Mouse (Mus musculus) T-helper 1 cell (primary cell): ENCODE measurements at regions not wholly inside any gene's neighbourhood (a gene's known extent, or its start where the extent isn't known, plus 50 kb on each side); places are given as distances from the start of the nearest gene placed in this dataset.

Experiments used
- in situ Hi-C: fragments of 300-600 bp; cut with MboI, MseI; formaldehyde crosslinking; loops from one replicate; pipeline ENCODE4 v1.15.1; 2025; ENCODE audit warnings: high pct_unique_total_duplicates

GRCm38 (mm10) chr19:59717813-59718483, 225.5 kb downstream of the Rab11fip2 start:
- in situ Hi-C loops, result no loop called here

- in situ Hi-C loops, result loop anchor here (10.0 kb wide), 1 partner anchor 396 kb away; no protein-coding TSS in a partner anchor
Measured at GRCm38 (mm10) chr19:59738541-59738940, 204.9 kb downstream of the Rab11fip2 start.

GRCm38 (mm10) chr19:59742946-59743345, 200.5 kb downstream of the Rab11fip2 start:
- in situ Hi-C loops, result no loop called here

- in situ Hi-C loops, result no loop called here
Measured at GRCm38 (mm10) chr19:59761218-59761617, 182.2 kb downstream of the Rab11fip2 start.

DNA sequence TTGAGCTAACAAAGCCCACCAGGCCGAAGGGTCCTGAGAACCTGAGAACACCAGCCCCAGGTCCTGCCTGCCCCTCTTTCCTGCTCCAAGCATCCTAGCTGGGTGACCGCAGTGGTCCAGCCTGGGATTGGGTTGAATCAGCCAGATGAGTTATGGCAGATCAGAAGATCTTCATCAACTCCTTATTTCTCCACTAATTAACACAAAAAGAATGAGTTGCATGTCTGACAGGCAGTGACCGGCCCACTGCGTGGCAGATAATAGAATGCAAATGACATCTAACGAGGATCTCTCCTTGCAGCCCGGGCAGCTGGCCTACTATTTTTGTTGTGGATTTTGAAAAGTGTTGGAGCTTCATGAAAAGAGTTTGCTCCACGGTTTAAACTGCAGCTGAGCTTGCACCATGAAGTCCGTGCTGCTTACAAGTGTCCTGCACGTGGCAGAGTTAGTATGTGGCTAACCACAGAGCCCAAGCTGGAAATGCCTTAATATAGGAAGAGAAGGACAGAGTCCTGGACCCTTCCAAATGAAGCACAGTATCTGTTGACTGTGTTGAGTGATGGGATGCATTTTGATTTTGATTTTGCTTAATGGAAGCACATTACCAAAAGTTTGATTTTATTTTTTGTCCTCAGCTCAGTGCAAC, 158.9 kb downstream of the Rab11fip2 start:
- in situ Hi-C loops, result no loop called here

- in situ Hi-C loops, result no loop called here
Measured at GRCm38 (mm10) chr19:59831304-59831703, 112.2 kb downstream of the Rab11fip2 start.

- in situ Hi-C loops, result no loop called here
Measured at GRCm38 (mm10) chr19:59837138-59837537, 106.3 kb downstream of the Rab11fip2 start.

- in situ Hi-C loops, result no loop called here
Measured at GRCm38 (mm10) chr19:59837628-59838027, 105.8 kb downstream of the Rab11fip2 start.

DNA sequence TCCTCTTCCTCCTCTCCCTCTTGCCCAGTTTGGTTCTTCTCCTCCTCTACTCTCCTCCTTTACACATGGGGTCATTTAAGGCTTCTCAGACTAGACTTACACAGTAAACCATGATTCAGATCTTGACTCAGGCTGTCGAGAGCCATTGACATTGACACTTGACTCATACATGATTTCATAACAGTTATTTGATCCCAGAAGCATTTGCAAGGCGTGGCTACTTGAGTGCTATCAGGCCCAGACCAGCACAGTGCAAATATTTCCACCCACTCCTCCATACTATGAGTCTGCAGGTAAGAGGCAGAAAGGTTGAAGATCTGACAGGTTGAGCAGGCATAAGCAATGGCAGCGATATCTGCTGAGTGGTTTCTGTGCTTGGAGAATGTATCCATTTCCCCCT, 99.2 kb downstream of the Rab11fip2 start:
- in situ Hi-C loops, result no loop called here

DNA sequence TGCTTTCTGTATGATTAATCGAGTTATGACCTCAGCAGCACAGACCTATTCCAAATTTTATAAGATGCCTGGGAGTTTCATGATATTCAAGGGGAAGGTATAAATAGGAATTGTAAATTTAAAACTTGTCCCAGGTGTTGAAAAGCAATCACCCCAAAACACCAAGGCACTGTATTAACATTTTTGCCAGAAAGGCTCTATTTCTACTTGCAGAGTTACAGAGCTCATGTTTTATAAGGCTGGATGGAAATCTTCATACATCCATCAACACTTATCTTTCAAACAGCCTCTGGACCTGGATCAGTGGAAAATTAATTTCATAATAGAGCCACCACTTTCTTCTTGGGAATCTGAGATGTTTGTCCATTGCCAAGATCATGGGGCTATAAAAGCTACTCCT, 96.6 kb downstream of the Rab11fip2 start:
- in situ Hi-C loops, result no loop called here

- in situ Hi-C loops, result loop anchor here (10.0 kb wide), 1 partner anchor 406 kb away; no protein-coding TSS in a partner anchor
Measured at GRCm38 (mm10) chr19:59850696-59851095, 92.8 kb downstream of the Rab11fip2 start.

GRCm38 (mm10) chr19:59852011-59852738, 91.3 kb downstream of the Rab11fip2 start:
- in situ Hi-C loops, result loop anchor here (10.0 kb wide), 1 partner anchor 407 kb away; no protein-coding TSS in a partner anchor
